Mouse (Mus musculus) limb, embryonic 13.5 days (tissue): ENCODE results near the gene Kcnk18. TPM values are rescaled to one million over a fixed set of nuclear protein-coding genes. Genes with fewer than 3 reads are reported as not detected.

Experiments
- ATAC-seq: fragments of 200-750 bp; cut with Nextera tagmentation; 2 replicates; pipeline ENCODE4 v1.8.0; 2017; ENCODE audit warnings: low read depth, moderate number of reproducible peaks, moderate TSS enrichment; ENCODE audit not compliant: low FRiP score
- H3K27ac ChIP-seq: fragments of 300-500 bp; sonication (generic); 2 replicates; pipeline ENCODE4 v1.5.1; 2015; ENCODE audit warnings: inconsistent platforms, mild to moderate bottlenecking, moderate library complexity
- H3K27me3 ChIP-seq: fragments of 300-500 bp; sonication (generic); 2 replicates; pipeline ENCODE4 v1.6.1; 2015; ENCODE audit warnings: mild to moderate bottlenecking, inconsistent platforms
- H3K36me3 ChIP-seq: fragments of 300-500 bp; sonication (generic); 2 replicates; pipeline ENCODE4 v1.6.1; 2015; ENCODE audit warnings: inconsistent platforms, mild to moderate bottlenecking, moderate library complexity
- H3K4me1 ChIP-seq: fragments of 300-500 bp; sonication (generic); 2 replicates; pipeline ENCODE4 v1.6.1; 2015; ENCODE audit warnings: inconsistent platforms
- H3K4me2 ChIP-seq: fragments of 300-500 bp; sonication (generic); replicated peaks from 2 replicates; pipeline ENCODE4 v1.6.1; 2015; ENCODE audit warnings: inconsistent platforms, mild to moderate bottlenecking, moderate library complexity
- H3K4me3 ChIP-seq: fragments of 300-500 bp; sonication (generic); 2 replicates; pipeline ENCODE4 v1.5.1; 2015; ENCODE audit warnings: moderate library complexity, mild to moderate bottlenecking, inconsistent platforms
- H3K9ac ChIP-seq: fragments of 300-500 bp; sonication (generic); 2 replicates; pipeline ENCODE4 v1.6.1; 2015; ENCODE audit warnings: mild to moderate bottlenecking, inconsistent platforms
- H3K9me3 ChIP-seq: fragments of 300-500 bp; sonication (generic); 2 replicates; pipeline ENCODE4 v1.6.1; 2016; ENCODE audit warnings: inconsistent platforms
- WGBS: fragments of 180-500 bp; shearing (Covaris S2); methylation state at CpG from one replicate; pipeline ENCODE4 v1.1.7; 2015; 5-methylcytosine and 5-hydroxymethylcytosine counted together
- polyA plus RNA-seq: library from polyadenylated mRNA; unstranded; fragments of >200 nt; fragmentation: Nextera tagmentation; extraction: Ambion mirVana; gene quantifications from 2 replicates; pipeline ENCODE4 v1.2.1, GENCODE M21; 2015

Gene Kcnk18
- polyA plus RNA-seq, 1 experiment from 2014 or later, result 0.04 TPM

DNA sequence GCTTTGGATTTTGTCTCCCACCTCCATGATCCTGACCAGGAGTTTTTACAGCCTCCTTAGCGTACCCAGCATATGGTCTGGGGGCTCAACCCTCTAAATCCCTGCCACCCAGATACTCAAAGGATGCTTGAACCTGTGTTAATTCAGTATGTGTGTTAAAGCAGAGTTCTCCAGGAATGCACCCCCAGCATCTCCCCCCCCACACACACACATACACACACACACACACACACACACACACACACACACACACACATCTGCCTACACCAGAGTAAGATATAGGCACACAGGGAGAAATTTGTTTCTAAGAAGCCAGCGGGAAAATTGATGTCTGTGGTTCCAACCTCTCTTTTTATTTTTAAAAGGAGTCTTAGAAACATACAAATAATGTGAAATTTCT, 26.5 kb upstream of the Kcnk18 start:
- ATAC-seq, result no peak
- H3K36me3 ChIP-seq, result no peaks in the 10 kb centered on the region
- no peaks in the 10 kb centered on the region for H3K9me3 ChIP-seq
- 8% methylated on average over 2 of the region's 2 CpGs for WGBS
- H3K4me1 ChIP-seq, result peaks cover 21% of the 10 kb centered on the region; the same call in 1 of the 2 replicates
- no peak overlapping the region for H3K4me3 ChIP-seq
- H3K9ac ChIP-seq, result no peak overlapping the region
- H3K27me3 ChIP-seq, result peaks cover 92% of the 10 kb centered on the region
- H3K27ac ChIP-seq, result no peak overlapping the region
- no peak overlapping the region for H3K4me2 ChIP-seq

GRCm38 (mm10) chr19:59193456-59193855, 25.6 kb upstream of the Kcnk18 start:
- Histone ChIP-seq H3K4me1 (peaks cover 21% of the 10 kb centered on the region; the same call in 1 of the 2 replicates), H3K4me3 (peak overlapping the region; percentile 31), H3K36me3 (no peaks in the 10 kb centered on the region), H3K9me3 (no peaks in the 10 kb centered on the region), H3K27ac (no peak overlapping the region), H3K9ac (no peak overlapping the region), H3K27me3 (peaks cover 90% of the 10 kb centered on the region), H3K4me2 (peak overlapping the region; percentile 56)
- 0% methylated on average over 10 of the region's 10 CpGs for WGBS
- no peak for ATAC-seq

- no peak overlapping the region for H3K9ac ChIP-seq
- H3K9me3 ChIP-seq, result 0 out of 2 replicates have a peak, but pooled peaks cover under 1% of the 10 kb centered on the region
- no peak overlapping the region for H3K27ac ChIP-seq
- H3K36me3 ChIP-seq, result no peaks in the 10 kb centered on the region
- no peak for ATAC-seq
- peak overlapping the region; percentile 31 for H3K4me3 ChIP-seq
- WGBS, result under 1% methylated on average over 50 of the region's 50 CpGs
- peaks cover 17% of the 10 kb centered on the region; the same call in 1 of the 2 replicates for H3K4me1 ChIP-seq
- peaks cover 86% of the 10 kb centered on the region for H3K27me3 ChIP-seq
- peak overlapping the region; percentile 56 for H3K4me2 ChIP-seq
Observed at GRCm38 (mm10) chr19:59193986-59194820, 24.8 kb upstream of the Kcnk18 start.

DNA sequence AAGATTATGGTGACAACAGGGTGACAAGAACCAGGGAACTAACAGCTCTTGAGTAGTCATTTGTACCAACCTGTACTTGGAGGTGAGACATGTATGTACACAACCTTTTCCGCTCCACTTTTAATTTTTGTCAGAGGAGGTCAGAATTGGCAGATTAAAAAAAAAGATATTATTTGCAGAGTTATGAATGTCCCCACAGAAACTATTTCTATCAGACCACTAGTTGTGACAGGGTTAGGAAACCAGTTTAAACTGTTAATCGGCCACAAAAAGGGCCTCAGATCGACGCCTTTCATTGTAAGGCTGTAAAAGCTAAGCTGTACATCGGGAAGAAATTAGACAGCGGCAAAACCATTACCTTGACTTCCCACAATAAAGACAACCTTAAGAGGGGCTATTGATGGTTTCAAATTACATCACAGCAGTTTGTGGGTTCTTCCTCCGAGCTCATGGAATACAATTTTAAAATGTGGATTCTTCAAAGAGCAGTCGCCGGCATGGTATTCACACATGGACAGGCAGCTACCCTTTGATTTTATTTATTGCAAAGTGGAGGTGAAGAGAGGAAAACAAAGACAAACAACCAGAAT, 23.7 kb upstream of the Kcnk18 start:
- WGBS, result 6% methylated on average over 9 of the region's 9 CpGs
- H3K4me2 ChIP-seq, result no peak overlapping the region
- H3K4me1 ChIP-seq, result peaks cover 16% of the 10 kb centered on the region; the same call in 1 of the 2 replicates
- H3K27me3 ChIP-seq, result peaks cover 80% of the 10 kb centered on the region
- H3K4me3 ChIP-seq, result no peak overlapping the region
- H3K9ac ChIP-seq, result no peak overlapping the region
- no peak overlapping the region for H3K27ac ChIP-seq
- H3K36me3 ChIP-seq, result no peaks in the 10 kb centered on the region
- H3K9me3 ChIP-seq, result peaks cover 7% of the 10 kb centered on the region; the same call in 1 of the 2 replicates
- ATAC-seq, result no peak

GRCm38 (mm10) chr19:59196111-59196666, 22.8 kb upstream of the Kcnk18 start:
- no peaks in the 10 kb centered on the region for H3K36me3 ChIP-seq
- no peak overlapping the region for H3K4me3 ChIP-seq
- ATAC-seq, result peak; percentile 77; the same call in 1 of the 2 replicates
- H3K9ac ChIP-seq, result no peak overlapping the region
- H3K4me1 ChIP-seq, result peaks cover 16% of the 10 kb centered on the region; the same call in 1 of the 2 replicates
- no peak overlapping the region for H3K27ac ChIP-seq
- H3K27me3 ChIP-seq, result peaks cover 71% of the 10 kb centered on the region
- 4% methylated on average over 15 of the region's 15 CpGs for WGBS
- H3K9me3 ChIP-seq, result peaks cover 7% of the 10 kb centered on the region; the same call in 1 of the 2 replicates
- no peak overlapping the region for H3K4me2 ChIP-seq

- WGBS, result 43% methylated on average over 7 of the region's 7 CpGs
- Histone ChIP-seq H3K36me3 (no peaks in the 10 kb centered on the region), H3K27ac (no peak overlapping the region), H3K4me3 (no peak overlapping the region), H3K9ac (no peak overlapping the region), H3K9me3 (peaks cover 7% of the 10 kb centered on the region; the same call in 1 of the 2 replicates), H3K27me3 (peaks cover 57% of the 10 kb centered on the region), H3K4me2 (no peak overlapping the region), H3K4me1 (peaks cover 16% of the 10 kb centered on the region; the same call in 1 of the 2 replicates)
- no peak for ATAC-seq
Observed at GRCm38 (mm10) chr19:59198161-59198560, 20.9 kb upstream of the Kcnk18 start.

GRCm38 (mm10) chr19:59208475-59208874, 10.5 kb upstream of the Kcnk18 start:
- Histone ChIP-seq H3K9ac (no peak overlapping the region), H3K4me2 (no peak overlapping the region), H3K27me3 (peaks cover 11% of the 10 kb centered on the region; the same call in 1 of the 2 replicates), H3K4me1 (no peaks in the 10 kb centered on the region), H3K4me3 (no peak overlapping the region), H3K27ac (no peak overlapping the region), H3K36me3 (no peaks in the 10 kb centered on the region), H3K9me3 (no peaks in the 10 kb centered on the region)
- 34% methylated on average over 5 of the region's 5 CpGs for WGBS
- no peak for ATAC-seq

GRCm38 (mm10) chr19:59208986-59209385, 10.0 kb upstream of the Kcnk18 start:
- no peak overlapping the region for H3K4me3 ChIP-seq
- peaks cover 11% of the 10 kb centered on the region; the same call in 1 of the 2 replicates for H3K27me3 ChIP-seq
- no peak overlapping the region for H3K4me2 ChIP-seq
- ATAC-seq, result no peak
- no peaks in the 10 kb centered on the region for H3K36me3 ChIP-seq
- no peak overlapping the region for H3K27ac ChIP-seq
- no peak overlapping the region for H3K9ac ChIP-seq
- 57% methylated on average over 2 of the region's 2 CpGs for WGBS
- no peaks in the 10 kb centered on the region for H3K4me1 ChIP-seq
- no peaks in the 10 kb centered on the region for H3K9me3 ChIP-seq

- H3K4me3 ChIP-seq, result no peak overlapping the region
- H3K9ac ChIP-seq, result no peak overlapping the region
- H3K9me3 ChIP-seq, result no peaks in the 10 kb centered on the region
- H3K4me2 ChIP-seq, result no peak overlapping the region
- no peaks in the 10 kb centered on the region for H3K36me3 ChIP-seq
- ATAC-seq, result no peak
- peaks cover 4% of the 10 kb centered on the region; the same call in 1 of the 2 replicates for H3K4me1 ChIP-seq
- H3K27me3 ChIP-seq, result peaks cover 7% of the 10 kb centered on the region; the same call in 1 of the 2 replicates
- no peak overlapping the region for H3K27ac ChIP-seq
- 86% methylated on average over 3 of the region's 3 CpGs for WGBS
Observed at GRCm38 (mm10) chr19:59216891-59217290, 2.1 kb upstream of the Kcnk18 start.

DNA sequence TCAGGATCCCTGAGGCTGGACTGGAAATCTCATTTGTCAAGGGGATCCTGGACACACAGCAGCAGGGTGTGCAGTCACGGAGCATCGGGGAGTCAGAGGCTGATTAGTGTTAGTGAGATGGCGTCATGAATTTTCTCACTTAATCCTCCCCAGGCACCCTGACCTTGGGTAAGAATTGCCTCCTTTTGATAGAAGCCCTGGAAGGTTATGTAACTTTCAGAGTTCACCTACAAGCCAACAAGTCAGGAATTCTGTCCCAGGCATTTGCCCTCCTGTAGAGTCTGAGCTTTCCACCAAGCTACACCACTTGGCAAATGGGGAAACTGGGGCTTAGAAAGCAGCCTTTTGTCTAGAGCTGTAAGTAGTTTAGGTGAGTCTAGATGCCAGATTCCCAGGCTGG, 2.1 kb downstream of the Kcnk18 start:
- no peak for ATAC-seq
- H3K9me3 ChIP-seq, result no peaks in the 10 kb centered on the region
- 55% methylated on average over 3 of the region's 3 CpGs for WGBS

DNA sequence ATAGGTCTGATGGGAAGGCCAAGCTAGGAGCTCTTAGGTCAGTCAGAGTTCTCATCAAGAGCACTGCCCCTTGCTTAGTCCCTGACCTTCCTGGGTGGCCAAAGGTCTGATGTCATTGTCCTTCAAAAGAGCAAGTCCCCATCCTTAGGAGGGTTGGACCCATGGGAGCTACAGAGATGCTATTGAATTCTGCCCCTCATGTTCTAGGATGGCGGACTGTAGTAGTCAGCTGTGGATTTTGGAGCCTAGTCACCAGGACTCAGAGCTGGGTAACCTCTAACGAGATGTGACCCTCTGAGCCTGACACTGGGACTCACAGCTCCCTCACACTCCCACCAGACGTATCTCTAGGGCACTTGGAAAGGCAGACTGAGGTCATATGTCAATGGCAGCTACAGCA, 9.4 kb downstream of the Kcnk18 start:
- ATAC-seq, result no peak
- WGBS, result 69% methylated on average over 3 of the region's 3 CpGs

More for the DNA sequence above, 2.1 kb downstream of the Kcnk18 start:
- no peak overlapping the region for H3K27ac ChIP-seq
- peaks cover 4% of the 10 kb centered on the region; the same call in 1 of the 2 replicates for H3K27me3 ChIP-seq
- H3K9ac ChIP-seq, result no peak overlapping the region
- no peak overlapping the region for H3K4me3 ChIP-seq
- H3K4me2 ChIP-seq, result no peak overlapping the region
- H3K36me3 ChIP-seq, result no peaks in the 10 kb centered on the region
- H3K4me1 ChIP-seq, result peaks cover 4% of the 10 kb centered on the region; the same call in 1 of the 2 replicates

GRCm38 (mm10) chr19:59232786-59233185, 13.8 kb downstream of the Kcnk18 start:
- Histone ChIP-seq H3K9ac (no peak overlapping the region), H3K4me1 (no peaks in the 10 kb centered on the region), H3K27ac (no peak overlapping the region), H3K36me3 (no peaks in the 10 kb centered on the region), H3K9me3 (no peaks in the 10 kb centered on the region), H3K4me2 (no peak overlapping the region), H3K4me3 (no peak overlapping the region), H3K27me3 (peaks cover 4% of the 10 kb centered on the region; the same call in 1 of the 2 replicates)
- ATAC-seq, result no peak
- 78% methylated on average over 5 of the region's 5 CpGs for WGBS

More for the DNA sequence above, 9.4 kb downstream of the Kcnk18 start:
- no peak overlapping the region for H3K27ac ChIP-seq
- no peaks in the 10 kb centered on the region for H3K4me1 ChIP-seq
- H3K27me3 ChIP-seq, result no peaks in the 10 kb centered on the region
- no peak overlapping the region for H3K4me2 ChIP-seq
- no peaks in the 10 kb centered on the region for H3K36me3 ChIP-seq
- no peak overlapping the region for H3K9ac ChIP-seq
- H3K4me3 ChIP-seq, result no peak overlapping the region
- no peaks in the 10 kb centered on the region for H3K9me3 ChIP-seq
